Mouse (Mus musculus): ENCODE measurements around the gene Slc50a1.
A peak's percentile ranks its signal among the peaks of the same experiment; 100 is the strongest.

DNA sequence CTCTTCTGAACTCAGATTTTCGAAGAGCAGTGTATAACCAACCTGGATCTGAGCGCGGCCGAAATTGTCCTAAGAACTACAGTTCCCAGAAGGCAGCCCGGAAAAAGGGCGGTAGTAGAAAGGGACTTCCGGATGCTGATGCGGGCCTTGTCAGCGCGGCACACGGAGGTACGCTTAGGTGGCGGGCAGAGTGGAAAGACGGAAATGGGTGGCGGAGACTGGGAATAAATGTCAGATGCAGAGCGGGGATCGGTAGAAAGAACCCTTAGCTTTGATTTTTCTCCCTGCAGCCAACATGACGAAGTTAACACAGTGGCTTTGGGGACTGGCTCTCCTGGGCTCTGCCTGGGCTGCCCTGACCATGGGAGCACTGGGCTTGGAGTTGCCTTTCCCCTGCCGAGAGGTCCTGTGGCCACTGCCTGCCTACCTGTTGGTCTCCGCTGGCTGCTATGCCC is 3.9 kb downstream of the Slc50a1 start:
- TF ChIP-seq CTCF (IDR thresholded peaks at IDR 0.05; ENCODE audit: borderline replicate concordance, insufficient read depth, low read length): no peak
- TF ChIP-seq POLR2A (IDR thresholded peaks at IDR 0.05; ENCODE audit: low read depth, low read length): peak; percentile 96
